Mouse (Mus musculus) left cerebral cortex, adult 8-10 months (tissue): Measurements from ENCODE around the gene Slc23a4. TPM values are rescaled to one million over a fixed set of nuclear protein-coding genes. Genes with fewer than 3 reads are reported as not detected.

ENCODE experiments used
- DNase-seq, 2 experiments: peaks; one replicate each; pipeline ENCODE4 v3.0.0; 2022; ENCODE audit warnings: low spot score in 2 of 2
- total RNA-seq, 4 experiments: library from RNA; stranded (reverse); gene quantifications; 2 replicates each; pipeline ENCODE4 v1.2.4; 2022

Slc23a4 gene
- total RNA-seq, 4 experiments from 2014 or later: 0.67 to 2.2 (median 1.4) TPM

DNA sequence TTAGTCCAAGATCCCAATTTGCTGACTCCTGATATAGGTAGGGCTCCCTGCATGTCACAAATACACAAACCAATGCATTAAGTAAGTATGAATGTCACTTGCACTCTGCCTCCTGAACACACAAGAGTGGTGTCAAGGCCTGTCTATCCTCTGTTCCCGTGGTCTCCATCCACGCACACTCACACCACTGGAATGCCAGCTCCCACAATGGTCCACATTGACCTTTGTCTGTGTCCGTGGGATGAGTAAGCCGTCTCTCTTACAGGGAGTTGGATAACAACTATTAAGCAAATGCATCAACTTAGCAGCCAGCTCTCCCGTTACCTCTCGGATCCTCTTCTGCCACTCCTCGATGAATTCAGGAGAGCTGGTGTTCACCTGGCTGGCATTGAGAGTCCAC is 29.1 kb downstream of the Slc23a4 start:
- DNase-seq: no peak

- DNase-seq: no peak
Observed at GRCm38 (mm10) chr6:34955862-34956241, 32.4 kb downstream of the Slc23a4 start.

DNA sequence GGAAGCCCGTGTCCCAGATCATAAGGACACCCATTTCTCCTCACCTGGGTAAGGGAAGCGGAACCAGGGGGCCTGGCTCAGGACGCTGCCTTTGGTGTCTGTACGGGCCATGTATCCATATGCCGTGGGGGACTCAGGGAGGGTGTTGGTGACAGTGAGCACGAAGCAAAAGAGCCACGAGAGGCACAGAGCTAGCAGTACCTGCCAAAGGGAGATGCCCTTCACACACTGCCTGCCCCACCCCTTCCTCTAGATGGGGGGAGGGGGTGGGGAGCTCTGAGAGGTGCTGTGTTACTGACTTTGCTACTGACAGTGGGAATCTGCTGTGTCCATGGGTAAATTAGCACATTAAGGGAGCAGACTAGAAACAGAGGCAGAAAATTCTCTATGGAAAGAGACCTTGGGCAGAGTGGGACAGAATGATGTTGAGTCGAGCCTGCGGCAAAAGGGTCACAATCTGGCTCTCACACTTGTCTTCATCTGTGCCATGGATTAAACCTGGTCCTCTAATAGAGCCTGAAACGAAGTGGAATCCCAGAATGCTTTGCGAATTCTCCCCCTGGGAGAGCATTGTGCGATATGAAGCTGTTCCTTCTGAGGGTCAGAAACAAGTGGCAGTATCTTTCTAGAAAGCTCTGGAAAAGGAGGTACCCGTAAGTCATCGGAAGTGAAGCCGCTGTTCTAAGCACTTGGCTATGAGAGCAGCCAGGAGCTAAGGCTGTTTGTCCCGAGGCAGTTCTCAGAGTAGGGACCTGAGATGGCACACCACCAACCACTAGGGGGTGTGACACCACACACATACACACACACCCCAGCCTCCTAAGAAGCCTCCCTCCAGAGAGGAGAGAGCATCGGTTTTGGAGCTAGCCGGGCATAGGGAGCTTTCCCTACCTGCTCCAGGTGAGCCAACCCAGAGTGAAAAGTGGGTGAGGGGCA is 33.0 kb downstream of the Slc23a4 start:
- no peak for DNase-seq

DNA sequence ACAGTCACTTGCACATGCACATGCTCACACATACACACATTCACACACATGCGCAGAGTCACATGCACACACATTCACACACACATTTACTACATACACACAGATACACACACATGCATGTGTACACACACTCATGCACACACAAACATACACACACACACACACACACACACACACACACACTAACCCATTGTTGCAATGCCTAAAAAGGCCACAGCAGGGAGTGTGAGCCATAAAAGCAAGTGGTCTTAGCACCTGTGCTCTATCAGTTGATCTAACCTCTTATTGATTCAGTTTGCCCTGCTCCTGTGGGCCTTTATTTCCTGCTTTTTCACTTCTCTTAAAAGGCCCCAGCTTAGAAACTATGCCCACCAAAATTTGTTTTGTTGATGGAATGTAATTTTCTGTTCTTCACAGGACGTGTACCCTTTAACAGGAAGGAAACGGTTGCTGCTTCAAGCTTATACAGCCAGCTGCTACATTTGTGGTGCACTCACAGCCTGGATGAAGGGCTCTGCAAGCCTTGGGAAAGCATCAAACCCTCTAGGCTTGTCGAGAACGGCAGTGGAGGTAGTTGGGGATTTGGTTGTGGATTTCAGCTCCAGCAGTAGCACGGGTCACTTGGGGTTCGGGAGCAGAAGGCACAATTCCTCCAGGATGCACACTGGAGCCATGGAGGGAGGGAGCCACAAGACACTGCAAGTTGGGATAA is 36.1 kb downstream of the Slc23a4 start:
- no peak for DNase-seq

DNA sequence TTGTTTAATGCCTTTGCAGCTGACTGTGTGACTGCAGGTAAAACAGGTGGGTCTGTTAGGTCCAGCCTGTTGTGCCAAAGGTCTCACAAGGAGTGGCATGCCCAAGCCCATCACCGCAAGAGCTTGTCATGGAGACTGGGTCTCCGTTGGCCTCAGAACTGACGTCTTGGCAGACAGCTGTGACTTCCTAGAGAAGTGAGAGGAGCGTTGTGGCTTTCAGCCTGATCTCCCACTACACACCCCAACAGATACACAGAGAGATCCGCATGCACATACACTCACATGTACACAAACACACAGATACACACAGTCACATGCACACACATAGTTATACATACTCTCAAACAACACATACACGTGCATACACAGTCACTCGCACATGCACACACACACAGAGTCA is 36.7 kb downstream of the Slc23a4 start:
- no peak for DNase-seq

- DNase-seq: peak in 1 of 2 experiments; percentile 22
Observed at GRCm38 (mm10) chr6:34948461-34948860, 39.7 kb downstream of the Slc23a4 start.

DNA sequence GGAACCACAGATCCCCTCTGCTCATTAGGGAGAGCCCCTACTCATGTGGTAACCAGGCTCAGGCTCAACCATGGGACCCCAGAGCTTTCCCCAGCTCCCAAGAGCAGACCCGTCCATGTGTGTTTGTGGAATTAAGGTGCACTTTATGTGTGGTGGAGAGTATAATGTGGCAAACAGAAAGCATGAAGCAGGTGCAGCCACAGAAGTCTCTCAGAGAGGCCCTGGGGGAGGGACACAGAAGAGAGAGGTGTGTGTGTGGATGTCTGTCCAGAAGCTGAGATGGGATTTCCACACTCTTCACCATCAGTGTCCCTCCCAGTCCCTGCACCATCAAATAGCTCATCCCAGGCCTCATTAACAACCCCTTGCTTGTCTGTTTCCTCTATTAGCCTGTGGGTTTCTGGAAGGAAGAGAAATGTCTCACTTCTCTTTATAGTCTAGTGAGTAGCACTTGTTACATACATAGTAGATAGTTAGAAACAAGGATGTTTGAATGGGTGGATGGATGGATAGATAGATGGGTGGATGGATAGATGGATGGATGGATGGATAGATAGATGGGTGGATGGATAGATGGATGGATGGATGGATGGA is 41.6 kb downstream of the Slc23a4 start:
- DNase-seq: no peak

DNA sequence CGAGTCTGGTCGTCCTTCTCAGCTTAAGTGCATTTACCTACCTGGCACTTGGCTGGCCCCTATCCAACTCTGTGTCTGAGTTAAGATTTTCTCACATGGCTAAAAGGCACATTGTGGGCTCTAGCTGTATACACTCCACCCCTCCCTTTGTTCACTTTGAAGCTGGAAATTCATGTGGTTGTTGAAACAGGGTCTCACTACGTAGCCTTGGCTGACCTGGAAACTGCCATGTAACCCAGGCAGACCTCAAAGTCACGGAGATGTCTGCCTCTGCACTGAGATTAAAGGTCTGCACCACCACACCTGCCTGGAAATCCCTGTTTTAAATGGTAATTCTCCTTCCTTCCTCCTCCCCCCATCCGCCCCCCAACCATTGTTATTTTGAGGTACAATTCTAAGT is 44.7 kb downstream of the Slc23a4 start:
- DNase-seq: no peak

GRCm38 (mm10) chr6:34942446-34942845 is 45.8 kb downstream of the Slc23a4 start:
- no peak for DNase-seq

DNA sequence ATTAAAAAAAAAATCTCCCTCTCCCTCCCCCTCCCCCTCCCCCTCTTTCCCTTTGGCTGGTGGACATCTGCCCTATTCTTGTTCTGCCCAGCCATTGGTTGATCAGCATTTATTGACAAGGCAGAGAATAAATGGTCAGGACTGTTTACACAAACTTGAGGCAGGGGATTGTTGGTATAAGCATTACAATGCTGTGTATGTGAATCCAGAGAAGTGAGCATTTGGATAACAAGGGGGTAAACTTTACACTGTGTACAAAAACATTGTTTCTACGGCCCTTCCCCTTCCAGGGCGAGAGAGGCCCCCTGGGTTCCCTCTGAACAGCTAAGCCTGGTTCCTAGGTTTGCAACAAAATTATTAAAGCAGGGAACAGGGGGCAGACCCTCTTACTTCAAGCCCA is 46.7 kb downstream of the Slc23a4 start:
- DNase-seq: no peak

DNA sequence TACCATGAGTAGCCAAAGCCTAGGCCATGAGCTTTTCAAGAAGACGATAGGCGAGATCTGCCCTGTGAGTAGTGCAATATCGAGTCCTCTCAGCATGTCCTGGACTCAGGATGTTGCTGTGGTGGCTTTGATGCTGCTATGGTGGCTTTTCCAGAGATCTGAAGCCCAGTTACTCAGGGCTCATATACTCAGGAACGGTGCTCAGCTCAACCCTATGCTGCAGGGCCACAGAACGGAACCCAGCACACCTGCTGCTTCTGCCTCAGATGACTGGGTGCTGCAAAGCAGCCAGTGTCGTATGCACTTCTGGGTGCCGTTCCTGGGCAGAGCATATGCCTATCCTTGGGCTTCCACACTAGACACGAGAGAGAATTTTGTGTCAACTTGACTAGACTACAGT is 48.8 kb downstream of the Slc23a4 start:
- DNase-seq: no peak

DNA sequence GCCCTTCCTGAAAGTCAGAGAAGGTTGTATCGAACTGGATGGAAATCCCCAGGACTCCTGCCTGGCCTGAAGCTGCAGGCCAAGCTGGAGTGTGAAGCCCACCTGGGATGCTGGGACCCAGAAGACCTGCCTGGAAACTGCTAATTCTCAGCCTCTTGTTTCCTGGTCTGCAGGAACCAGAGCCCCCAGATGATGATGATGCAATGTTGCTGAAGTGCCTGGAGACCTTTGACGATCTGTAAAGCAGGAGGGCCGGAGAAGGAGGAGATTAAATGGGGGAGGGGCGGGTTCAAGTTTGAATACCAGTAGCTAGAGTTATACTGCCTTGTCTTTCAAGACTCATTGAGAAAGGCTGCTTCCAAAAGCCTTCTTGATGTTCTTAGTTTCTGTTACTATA is 49.3 kb downstream of the Slc23a4 start:
- DNase-seq: no peak

- DNase-seq: no peak
Observed at GRCm38 (mm10) chr6:34938280-34938928, 49.8 kb downstream of the Slc23a4 start.

- DNase-seq: no peak
Observed at GRCm38 (mm10) chr6:34936743-34937142, 51.5 kb downstream of the Slc23a4 start.

DNA sequence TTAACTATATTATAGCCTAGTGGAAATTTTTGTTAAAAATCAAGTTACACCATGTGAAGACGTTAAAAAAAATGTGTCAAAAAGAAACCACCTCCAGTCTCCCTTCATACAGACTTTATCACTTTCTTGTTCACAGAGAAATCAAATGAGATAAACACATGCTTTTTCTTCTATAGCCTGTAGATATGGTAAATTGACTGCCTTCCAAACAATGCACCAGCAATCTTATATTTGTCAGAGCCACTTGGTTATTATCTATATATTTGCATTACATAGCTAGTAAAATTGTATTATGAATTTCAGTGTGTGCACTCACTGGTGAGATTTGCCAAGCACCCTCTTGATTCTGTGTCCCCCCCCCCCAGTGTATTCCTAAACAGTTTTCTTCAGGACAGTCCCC is 55.6 kb downstream of the Slc23a4 start:
- DNase-seq: no peak

DNA sequence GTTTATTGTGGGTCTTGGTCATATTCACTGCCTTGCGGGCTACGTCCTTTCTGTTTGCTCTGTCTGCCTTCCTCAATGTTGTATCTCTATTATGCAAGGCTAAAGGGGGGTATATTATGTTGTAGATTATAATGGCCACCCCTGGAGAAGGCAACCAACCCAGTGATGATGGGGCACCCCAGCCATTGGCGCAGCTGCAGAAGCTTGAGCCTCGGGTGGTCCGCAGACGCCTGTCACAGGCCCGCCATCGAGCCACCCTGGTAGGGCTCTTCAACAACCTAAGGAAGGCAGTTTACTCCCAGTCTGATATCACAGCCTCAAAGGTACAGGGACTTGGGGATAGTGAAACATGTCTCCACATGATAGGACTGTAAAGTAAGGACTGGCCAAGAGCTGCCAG is 60.6 kb downstream of the Slc23a4 start:
- no peak for DNase-seq

- DNase-seq: peak; percentile 42 to 50
Observed at GRCm38 (mm10) chr6:34927156-34927555, 61.0 kb downstream of the Slc23a4 start.

- DNase-seq: no peak
Observed at GRCm38 (mm10) chr6:34921941-34922340, 66.3 kb downstream of the Slc23a4 start.

DNA sequence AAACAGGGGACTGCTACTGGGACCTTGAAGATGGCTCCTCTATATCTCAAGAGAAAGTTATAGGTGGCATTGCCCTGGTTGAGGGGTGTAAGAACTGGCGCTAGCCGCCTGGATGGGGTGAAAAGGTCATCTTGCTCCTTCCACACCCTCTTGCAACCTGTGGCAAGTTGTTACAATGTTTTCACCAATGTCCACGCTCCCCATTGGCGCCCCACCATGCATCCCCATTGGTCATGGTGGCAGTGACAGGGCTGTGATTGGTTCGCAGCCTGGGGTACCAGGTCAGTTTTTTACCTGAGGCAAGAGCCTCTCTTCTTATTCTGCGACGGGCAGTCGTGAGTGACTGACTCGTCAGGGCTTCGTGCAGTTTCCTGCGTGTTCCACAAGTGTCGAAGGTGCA is 67.6 kb downstream of the Slc23a4 start:
- no peak for DNase-seq

DNA sequence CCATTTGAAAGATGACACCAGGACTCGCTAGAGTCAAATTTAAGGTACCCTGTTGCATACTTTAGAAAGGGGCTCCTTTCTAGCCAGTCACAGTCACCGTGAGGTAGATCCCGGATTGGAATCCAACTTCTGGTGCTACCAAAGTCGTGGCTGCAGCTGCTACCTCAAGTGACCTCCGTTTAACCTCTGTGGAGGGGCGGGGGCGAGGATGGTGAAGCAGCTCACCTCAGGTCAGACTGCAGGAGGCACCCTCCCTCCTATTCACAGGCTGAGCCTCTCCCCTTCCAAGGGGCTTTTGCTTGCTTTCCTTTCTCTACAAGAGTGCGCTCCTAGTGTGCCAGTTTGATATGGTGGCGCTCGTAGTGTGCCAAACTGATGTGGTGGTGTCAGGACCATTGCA is 68.2 kb downstream of the Slc23a4 start, which contains the start of gene Stra8:
TSS of gene Stra8 (plus strand) at position 208 of the 400 bp plus-strand sequence.
- no peak for DNase-seq

DNA sequence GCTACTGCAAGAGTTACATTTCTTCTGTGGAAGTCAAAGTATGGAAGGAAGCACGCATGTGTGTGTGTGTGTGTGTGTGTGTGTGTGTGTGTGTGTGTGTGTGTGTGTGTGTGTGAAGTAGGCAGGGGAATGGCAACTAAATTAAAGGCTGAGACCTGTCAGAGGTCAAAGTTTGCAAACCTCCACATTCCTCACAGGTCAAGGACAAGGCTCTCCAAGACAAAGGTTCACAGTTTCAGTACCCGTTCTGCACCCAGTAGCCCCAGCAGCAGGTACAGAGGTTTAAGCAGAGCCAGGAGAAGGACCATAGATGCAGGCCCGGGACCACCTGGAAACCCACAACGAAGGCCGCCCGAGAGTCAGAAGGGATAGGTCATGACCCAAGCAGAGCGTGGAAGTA is 69.1 kb downstream of the Slc23a4 start:
- no peak for DNase-seq

GRCm38 (mm10) chr6:34914462-34914861 is 73.7 kb downstream of the Slc23a4 start:
- no peak for DNase-seq
